Mouse (Mus musculus) olfactory bulb, adult 2 months (tissue): Measurements from ENCODE around the gene Tmigd1. TPM values are rescaled to one million over a fixed set of nuclear protein-coding genes. Genes with fewer than 3 reads are reported as not detected.

Source experiments
- H3K27ac ChIP-seq: fragments of 200-500 bp; 2 replicates; pipeline ENCODE4 v1.5.1; 2012; ENCODE audit warnings: low read depth, low read length; ENCODE audit not compliant: insufficient read depth
- H3K4me1 ChIP-seq: fragments of 200-500 bp; 2 replicates; pipeline ENCODE4 v1.6.1; 2012; ENCODE audit warnings: low read length; ENCODE audit not compliant: control insufficient read depth, insufficient read depth
- H3K4me3 ChIP-seq: fragments of 200-500 bp; 2 replicates; pipeline ENCODE4 v1.5.1; 2012; ENCODE audit warnings: mild to moderate bottlenecking, low read depth, low read length, moderate library complexity; ENCODE audit not compliant: insufficient read depth
- CTCF ChIP-seq: fragments of 200-500 bp; IDR thresholded peaks from 2 replicates; pipeline ENCODE4 v1.5.1; 2012; ENCODE audit warnings: low read depth, mild to moderate bottlenecking, low read length, moderate library complexity; ENCODE audit not compliant: insufficient read depth
- POLR2A ChIP-seq: fragments of 200-500 bp; IDR thresholded peaks from 2 replicates; pipeline ENCODE4 v1.6.1; 2012; ENCODE audit warnings: mild to moderate bottlenecking, low read depth, low read length, moderate library complexity; ENCODE audit not compliant: insufficient read depth
- WGBS: fragments of 180-500 bp; shearing (Covaris S2); methylation state at CpG from one replicate; pipeline ENCODE4 v1.1.7; 2018; 5-methylcytosine and 5-hydroxymethylcytosine counted together
- polyA plus RNA-seq: library from polyadenylated mRNA; stranded (reverse); fragments of >200 nt; gene quantifications from 2 replicates; pipeline ENCODE4 v1.2.4, GENCODE M21; 2012; ENCODE audit warnings: low replicate concordance; ENCODE audit not compliant: missing spikeins, insufficient read depth, insufficient read length

The Tmigd1 gene
- polyA plus RNA-seq, 1 experiment, result not detected

DNA sequence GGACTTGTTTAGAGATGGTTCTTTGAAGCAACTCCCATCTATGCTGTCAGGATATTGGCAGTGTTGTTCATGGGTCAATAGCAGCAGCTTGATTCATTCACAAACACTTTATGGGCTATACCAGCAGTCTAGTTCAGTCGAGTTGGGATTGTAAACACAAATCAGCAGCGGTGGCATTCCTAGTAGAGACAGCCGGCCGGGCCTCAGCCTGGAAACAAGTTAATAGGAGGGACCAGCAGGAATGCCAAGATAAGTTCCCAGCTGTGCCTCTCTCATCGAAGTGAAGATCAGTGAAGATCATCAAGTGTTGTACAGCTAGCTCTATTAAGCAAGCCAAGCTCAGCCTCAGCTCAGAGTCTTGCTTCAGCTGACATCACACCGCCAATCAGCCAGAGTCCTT lies 5.6 kb upstream of the Tmigd1 start:
- Histone ChIP-seq H3K4me1 (peaks cover 3% of the 10 kb centered on the region; the same call in 1 of the 2 replicates), H3K27ac (no peak overlapping the region), H3K4me3 (no peak overlapping the region)
- WGBS, result 56% methylated on average over 6 of the region's 6 CpGs
- TF ChIP-seq CTCF, result no peak
- TF ChIP-seq POLR2A, result no peak

DNA sequence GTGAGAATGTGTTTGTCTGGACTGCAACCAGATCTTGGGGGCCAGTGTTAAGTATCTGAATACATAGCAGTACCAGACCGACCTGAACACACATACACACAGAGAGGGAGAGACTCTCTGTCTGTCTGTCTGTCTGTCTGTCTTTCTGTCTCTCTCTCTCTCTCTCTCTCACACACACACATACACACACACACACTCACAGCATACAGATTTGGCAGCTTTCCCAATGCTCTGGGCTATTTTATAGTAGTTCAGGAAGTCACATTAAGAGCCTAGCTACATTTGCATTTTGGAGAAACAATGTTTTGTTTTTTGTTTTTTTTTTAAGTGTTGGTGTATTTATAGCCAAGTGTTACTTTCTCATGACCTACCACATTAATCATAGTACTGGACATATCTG lies 4.8 kb upstream of the Tmigd1 start:
- TF ChIP-seq CTCF, result no peak
- no peak for TF ChIP-seq POLR2A
- Histone ChIP-seq H3K4me1 (peaks cover 3% of the 10 kb centered on the region; the same call in 1 of the 2 replicates), H3K4me3 (no peak overlapping the region), H3K27ac (no peak overlapping the region)
- WGBS, result 59% methylated on average over 1 of the region's 1 CpGs

DNA sequence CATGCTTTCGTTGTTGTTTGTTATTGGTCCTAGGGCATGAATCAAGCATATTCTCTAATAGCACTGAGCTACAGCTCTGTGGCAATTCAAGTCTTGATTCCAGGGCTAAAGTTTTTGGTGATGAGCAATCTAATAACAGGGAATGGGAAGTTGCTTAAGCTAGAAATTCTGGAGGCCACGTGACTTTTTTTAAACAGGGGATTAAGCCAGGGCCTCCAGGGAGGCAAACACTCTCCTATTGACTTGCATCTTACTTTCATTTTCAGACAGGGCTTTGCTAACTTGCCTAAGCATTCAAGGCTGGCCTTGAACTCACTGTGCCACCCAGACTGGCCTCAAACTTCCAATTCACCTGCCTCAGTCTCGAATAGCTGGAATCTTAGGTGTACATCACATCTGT lies 4.1 kb upstream of the Tmigd1 start:
- H3K27ac ChIP-seq, result no peak overlapping the region
- WGBS, result 26% methylated on average over 3 of the region's 3 CpGs
- H3K4me1 ChIP-seq, result peaks cover 3% of the 10 kb centered on the region; the same call in 1 of the 2 replicates
- no peak for TF ChIP-seq POLR2A
- TF ChIP-seq CTCF, result no peak
- no peak overlapping the region for H3K4me3 ChIP-seq

DNA sequence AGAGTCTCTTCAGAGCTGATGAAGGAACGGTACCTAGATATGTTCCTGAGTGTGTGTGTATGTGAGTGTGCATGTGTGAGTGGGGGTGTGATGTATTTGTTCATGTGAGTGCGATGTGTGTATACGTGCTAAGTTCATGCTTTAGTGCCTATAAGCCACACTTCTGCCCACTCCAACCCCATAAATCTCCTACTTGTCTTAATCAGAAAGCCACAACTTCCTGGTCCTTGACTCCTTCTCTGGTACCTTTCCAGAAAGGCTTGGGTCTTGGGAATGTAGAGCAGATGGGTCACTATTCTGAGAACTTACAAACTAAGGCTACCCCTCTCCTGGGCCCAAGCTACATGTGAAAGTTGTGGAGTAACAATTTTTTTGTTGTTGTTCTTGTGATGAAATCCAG lies 3.2 kb upstream of the Tmigd1 start:
- 99% methylated on average over 3 of the region's 3 CpGs for WGBS
- Histone ChIP-seq H3K27ac (no peak overlapping the region), H3K4me3 (no peak overlapping the region), H3K4me1 (peaks cover 3% of the 10 kb centered on the region; the same call in 1 of the 2 replicates)
- TF ChIP-seq POLR2A, result no peak
- TF ChIP-seq CTCF, result no peak

DNA sequence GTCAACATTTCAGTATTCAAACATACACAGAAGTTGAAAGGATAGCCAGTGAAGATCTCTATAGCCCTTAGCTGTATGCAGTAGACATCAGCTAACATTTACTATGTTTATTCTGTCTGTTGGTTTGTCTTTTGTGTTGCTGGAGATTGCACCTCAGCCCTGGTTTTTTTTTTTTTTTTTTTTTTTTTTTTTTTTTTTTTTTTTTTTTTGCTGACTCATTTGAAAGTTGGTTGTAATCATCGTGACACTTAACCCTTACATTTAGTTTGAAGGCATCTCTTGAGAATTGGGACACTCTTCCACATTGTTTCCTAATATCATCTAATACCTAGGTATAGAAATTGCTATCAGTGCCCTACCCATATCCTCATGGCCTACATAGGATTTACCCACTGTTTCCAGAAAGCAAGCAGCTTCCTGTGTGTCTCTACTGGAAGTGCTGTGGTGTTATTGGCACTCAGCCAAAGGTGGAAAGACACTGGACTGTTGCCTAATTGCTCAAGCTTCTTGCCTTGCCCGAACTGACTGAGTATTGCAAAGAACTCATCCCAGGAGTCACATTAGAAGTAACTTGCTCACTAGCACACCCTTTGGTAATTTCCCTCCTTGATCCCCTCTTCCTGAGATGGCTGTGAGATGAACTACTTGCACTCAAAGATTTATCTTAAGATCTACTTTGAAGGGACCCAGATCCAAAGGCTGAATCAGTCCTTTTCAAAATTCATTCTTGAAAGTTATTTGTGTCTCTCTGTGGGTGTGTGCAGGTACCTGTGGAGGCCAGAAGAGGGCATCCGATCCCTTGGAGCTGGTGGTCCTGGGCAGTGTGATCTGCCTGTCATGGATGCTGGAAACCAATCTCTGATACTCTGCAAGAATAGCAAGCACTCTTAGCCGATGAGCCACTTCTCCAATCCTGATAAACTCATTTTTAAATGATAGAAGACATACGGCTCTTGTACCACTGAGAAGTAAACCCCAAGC lies 1.9 kb upstream of the Tmigd1 start:
- 67% methylated on average over 5 of the region's 5 CpGs for WGBS
- Histone ChIP-seq H3K4me1 (peaks cover 3% of the 10 kb centered on the region; the same call in 1 of the 2 replicates), H3K27ac (no peak overlapping the region), H3K4me3 (no peak overlapping the region)
- TF ChIP-seq CTCF (no peak), POLR2A (no peak)

DNA sequence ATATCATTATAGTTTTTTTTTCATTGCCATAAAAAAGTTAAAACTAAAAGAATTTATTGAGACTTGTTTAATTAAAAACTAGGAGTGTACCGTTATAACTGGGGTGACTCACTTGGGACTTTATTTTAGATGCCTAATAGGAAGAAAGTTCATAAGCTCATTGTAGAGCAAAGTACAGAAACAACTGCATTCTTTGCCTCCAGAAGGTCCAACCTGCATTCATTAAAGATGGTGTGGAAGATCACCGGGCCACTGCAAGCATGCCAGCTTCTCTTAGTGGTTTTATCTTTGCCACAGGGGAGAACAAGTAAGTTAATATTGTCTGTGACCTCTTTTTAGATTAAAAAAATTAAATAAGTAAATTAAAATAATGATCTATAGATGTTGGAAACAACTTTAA lies 2.4 kb downstream of the Tmigd1 start:
- H3K4me1 ChIP-seq, result no peaks in the 10 kb centered on the region
- TF ChIP-seq POLR2A (no peak), CTCF (no peak)
- no peak overlapping the region for H3K27ac ChIP-seq
- 75% methylated on average over 2 of the region's 2 CpGs for WGBS
- no peak overlapping the region for H3K4me3 ChIP-seq

DNA sequence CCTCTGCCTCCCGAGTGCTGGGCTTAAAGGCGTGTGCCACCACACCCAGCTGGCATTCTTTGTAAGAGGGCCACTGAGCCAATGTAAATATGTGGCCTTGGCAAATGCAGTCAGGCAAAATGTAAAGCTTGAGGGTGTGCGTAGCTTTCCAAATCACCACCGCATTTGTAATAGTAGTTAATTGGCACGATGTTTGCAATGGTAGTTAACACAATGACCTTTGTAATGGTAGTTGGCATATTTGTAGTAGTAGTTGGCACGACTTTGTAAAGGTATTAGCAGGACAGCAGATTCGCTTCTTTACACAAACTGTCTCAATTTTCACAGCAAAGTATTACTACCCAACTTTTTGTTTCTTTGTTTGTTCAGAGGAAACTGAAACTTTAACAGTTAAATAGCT lies 6.7 kb downstream of the Tmigd1 start:
- no peak overlapping the region for H3K4me3 ChIP-seq
- no peak overlapping the region for H3K27ac ChIP-seq
- 82% methylated on average over 7 of the region's 7 CpGs for WGBS
- peaks cover 8% of the 10 kb centered on the region for H3K4me1 ChIP-seq
- TF ChIP-seq POLR2A (no peak), CTCF (no peak)

DNA sequence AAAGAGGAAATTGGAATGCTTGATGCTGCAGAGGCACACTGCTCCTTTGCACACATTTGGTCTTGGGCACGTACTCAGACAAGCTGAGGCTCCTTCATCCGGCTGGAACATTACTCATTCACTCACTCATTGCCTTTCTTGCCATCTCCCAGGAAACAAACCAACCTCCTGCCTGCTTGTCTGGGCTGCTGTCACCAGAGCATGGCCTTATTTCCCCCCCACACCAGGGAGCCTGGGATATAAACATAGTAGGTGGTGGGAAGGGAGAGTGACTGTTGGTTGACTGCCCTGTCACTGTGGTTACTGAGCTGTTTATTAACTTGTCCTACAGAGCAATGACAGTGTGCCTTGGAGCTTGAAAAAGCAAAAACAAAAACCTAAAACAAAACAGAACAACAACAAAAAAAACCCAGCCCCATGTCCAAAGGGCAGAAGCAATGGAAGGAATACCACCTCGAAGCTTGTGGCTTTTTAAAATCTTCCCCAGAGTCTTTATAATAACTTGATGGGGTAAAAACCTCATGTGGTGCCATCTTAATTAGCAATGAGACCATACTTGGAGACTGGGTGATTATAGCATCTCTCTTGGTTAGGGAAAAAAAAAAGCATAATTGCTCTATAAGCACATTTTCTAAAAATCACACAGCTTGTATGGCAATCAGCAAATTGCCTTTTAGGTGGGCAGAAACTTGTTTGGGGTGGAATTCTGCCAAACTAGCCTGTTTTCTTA lies 9.5 kb downstream of the Tmigd1 start:
- WGBS, result 12% methylated on average over 3 of the region's 3 CpGs
- Histone ChIP-seq H3K4me1 (peaks cover 13% of the 10 kb centered on the region), H3K4me3 (no peak overlapping the region), H3K27ac (peak overlapping the region; percentile 90)
- TF ChIP-seq CTCF, result no peak
- TF ChIP-seq POLR2A, result no peak

DNA sequence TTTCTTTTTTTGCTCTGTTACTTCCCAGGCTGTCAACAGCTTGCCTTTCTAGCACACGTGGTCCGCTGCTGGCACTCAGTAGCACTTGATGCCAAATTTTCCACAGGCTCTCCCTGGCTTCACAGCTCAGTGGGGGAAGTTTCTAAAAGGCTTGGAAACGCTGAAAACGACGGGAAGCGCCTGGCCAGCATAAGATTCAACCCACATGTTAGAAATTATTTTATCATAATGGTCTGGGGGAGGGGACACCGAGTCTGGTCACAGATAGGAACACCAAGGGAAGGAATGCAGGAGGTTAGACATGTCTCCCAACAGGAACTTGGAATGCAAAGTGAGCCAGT lies 10.1 kb downstream of the Tmigd1 start:
- TF ChIP-seq POLR2A, result no peak
- TF ChIP-seq CTCF, result no peak
- WGBS, result 11% methylated on average over 7 of the region's 7 CpGs
- peaks cover 14% of the 10 kb centered on the region for H3K4me1 ChIP-seq
- peak overlapping the region; percentile 90 for H3K27ac ChIP-seq
- H3K4me3 ChIP-seq, result no peak overlapping the region
